Mouse (Mus musculus) forebrain, postnatal 0 days (tissue): ENCODE data around the gene Lipo3. TPM values are rescaled to one million over a fixed set of nuclear protein-coding genes. Genes with fewer than 3 reads are reported as not detected.
A peak's percentile ranks its signal among the peaks of the same experiment; 100 is the strongest.
"Not testable (repeated sequence)": the region's sequence is repeated elsewhere in the genome, so short reads cannot be mapped to it uniquely, and the experiment has no call there.

ENCODE experiments used
- ATAC-seq: fragments of 200-750 bp; cut with Nextera tagmentation; 2 replicates; pipeline ENCODE4 v1.8.0; 2017; ENCODE audit warnings: mild to moderate bottlenecking, moderate library complexity
- DNase-seq: peaks from one replicate; pipeline ENCODE4 v3.0.0-alpha.2; 2015
- H3K27ac ChIP-seq: fragments of 300-500 bp; sonication (generic); 2 replicates; pipeline ENCODE4 v1.5.1; 2014; ENCODE audit warnings: low read depth, mild to moderate bottlenecking, antibody characterized with exemption, low read length, moderate library complexity, mixed read lengths
- H3K27me3 ChIP-seq: fragments of 300-500 bp; sonication (generic); 2 replicates; pipeline ENCODE4 v1.6.1; 2014; ENCODE audit warnings: mild to moderate bottlenecking, low read length, mixed read lengths; ENCODE audit not compliant: insufficient read depth
- H3K36me3 ChIP-seq: fragments of 300-500 bp; sonication (generic); 2 replicates; pipeline ENCODE4 v1.6.1; 2014; ENCODE audit warnings: mild to moderate bottlenecking, moderate library complexity; ENCODE audit not compliant: insufficient read depth
- H3K4me1 ChIP-seq: fragments of 300-500 bp; sonication (generic); 2 replicates; pipeline ENCODE4 v1.6.1; 2014; ENCODE audit warnings: antibody characterized with exemption; ENCODE audit not compliant: insufficient read depth
- H3K4me2 ChIP-seq: fragments of 300-500 bp; sonication (generic); 2 replicates; pipeline ENCODE4 v1.6.1; 2014; ENCODE audit warnings: low read depth, mild to moderate bottlenecking, moderate library complexity
- H3K4me3 ChIP-seq: fragments of 300-500 bp; sonication (generic); 2 replicates; pipeline ENCODE4 v1.5.1; 2014; ENCODE audit warnings: low read depth, low read length, mixed read lengths
- H3K9ac ChIP-seq: fragments of 300-500 bp; sonication (generic); 2 replicates; pipeline ENCODE4 v1.6.1; 2014; ENCODE audit warnings: mild to moderate bottlenecking
- H3K9me3 ChIP-seq: fragments of 300-500 bp; sonication (generic); 2 replicates; pipeline ENCODE4 v1.6.1; 2016; ENCODE audit warnings: low read length
- CTCF ChIP-seq: sonication (generic); IDR thresholded peaks from 2 replicates; pipeline ENCODE4 v1.5.1; 2016; ENCODE audit warnings: antibody characterized with exemption, control low read depth, low read depth
- WGBS: fragments of 180-500 bp; shearing (Covaris S2); extraction: QIAGEN DNeasy Blood & Tissue Kit; methylation state at CpG from one replicate; pipeline ENCODE4 v1.1.7; 2014; 5-methylcytosine and 5-hydroxymethylcytosine counted together
- polyA plus RNA-seq: library from polyadenylated mRNA; unstranded; fragments of >200 nt; fragmentation: Nextera tagmentation; extraction: Ambion mirVana; gene quantifications from 2 replicates; pipeline ENCODE4 v1.2.1, GENCODE M21; 2015
- total RNA-seq: library from RNA; depleted of rRNA; stranded (reverse); fragments of >200 nt; gene quantifications from 2 replicates; pipeline ENCODE4 v1.2.3, GENCODE M21; 2014; rRNA removed

Gene Lipo3
- 9.5 and 15.8 TPM in 2 replicates for total RNA-seq
- polyA plus RNA-seq: 10.8 and 13.6 TPM in 2 replicates

- DNase-seq (peak; percentile 5), ATAC-seq (peak; percentile 94)
- not testable (repeated sequence) for H3K9ac ChIP-seq, H3K27me3 ChIP-seq, H3K36me3 ChIP-seq, H3K9me3 ChIP-seq, H3K4me3 ChIP-seq, H3K27ac ChIP-seq, H3K4me1 ChIP-seq
- 39% methylated on average over 13 of the region's 41 CpGs for WGBS
- H3K4me2 ChIP-seq: peak within 1 kb of the TSS; percentile 37
Observed at GRCm38 (mm10) chr19:33761287-33762086, at the start of gene Lipo3. Gene Lipo3, minus strand, starts transcription at chr19:33761951.

GRCm38 (mm10) chr19:33787359-33787758 lies 25.6 kb upstream of the Lipo3 start, which contains the start of gene Lipo1:
Gene Lipo1, minus strand, starts transcription at chr19:33787459.
- not testable (repeated sequence) for H3K9ac ChIP-seq, H3K4me2 ChIP-seq, H3K4me3 ChIP-seq, DNase-seq, H3K4me1 ChIP-seq, H3K27ac ChIP-seq, H3K9me3 ChIP-seq, ATAC-seq, H3K36me3 ChIP-seq, H3K27me3 ChIP-seq

GRCm38 (mm10) chr19:33786576-33787277 lies 25.0 kb upstream of the Lipo3 start:
- Histone ChIP-seq H3K9ac (no peak overlapping the region), H3K36me3 (no peaks in the 10 kb centered on the region), H3K4me2 (no peak overlapping the region), H3K4me1 (no peaks in the 10 kb centered on the region), H3K9me3 (no peaks in the 10 kb centered on the region), H3K27ac (no peak overlapping the region), H3K27me3 (no peaks in the 10 kb centered on the region), H3K4me3 (no peak overlapping the region)
- no peak for TF ChIP-seq CTCF
- no peak for DNase-seq
- WGBS: 91% methylated on average over 12 of the region's 12 CpGs
- ATAC-seq: no peak

- not testable (repeated sequence) for H3K27ac ChIP-seq, H3K27me3 ChIP-seq, DNase-seq, H3K4me1 ChIP-seq, H3K4me2 ChIP-seq, H3K4me3 ChIP-seq, H3K36me3 ChIP-seq, ATAC-seq, H3K9me3 ChIP-seq, H3K9ac ChIP-seq
- 95% methylated on average over 1 of the region's 1 CpGs for WGBS
Observed at GRCm38 (mm10) chr19:33751259-33751658, 10.5 kb downstream of the Lipo3 start, which contains the start of gene Lipo2. Gene Lipo2, minus strand, starts transcription at chr19:33751359.

- not testable (repeated sequence) for DNase-seq, H3K27ac ChIP-seq, H3K4me3 ChIP-seq, H3K9ac ChIP-seq, H3K36me3 ChIP-seq, H3K4me2 ChIP-seq, ATAC-seq, H3K9me3 ChIP-seq, H3K27me3 ChIP-seq, H3K4me1 ChIP-seq
Observed at GRCm38 (mm10) chr19:33625152-33625551, 136.6 kb downstream of the Lipo3 start, which contains the start of gene Gm8978. Gene Gm8978, minus strand, starts transcription at chr19:33625252.

- ATAC-seq (peak; percentile 99), DNase-seq (peak; percentile 82)
- Histone ChIP-seq H3K4me2 (peak overlapping the region; percentile 50), H3K27ac (0 out of 2 replicates have a peak overlapping the region, but pooled peaks have one; percentile 45), H3K4me3 (peak overlapping the region; percentile 33), H3K9ac (peak overlapping the region; percentile 58)
- not testable (repeated sequence) for H3K9me3 ChIP-seq, H3K36me3 ChIP-seq, H3K4me1 ChIP-seq, H3K27me3 ChIP-seq
- 3% methylated on average over 10 of the region's 38 CpGs for WGBS
Observed at GRCm38 (mm10) chr19:33589626-33590302, 172.0 kb downstream of the Lipo3 start.

GRCm38 (mm10) chr19:33568551-33568950 lies 193.2 kb downstream of the Lipo3 start:
- not testable (repeated sequence) for H3K9me3 ChIP-seq, ATAC-seq, H3K27ac ChIP-seq, H3K27me3 ChIP-seq, DNase-seq, H3K4me1 ChIP-seq, H3K9ac ChIP-seq, H3K36me3 ChIP-seq, H3K4me2 ChIP-seq, H3K4me3 ChIP-seq
- 86% methylated on average over 5 of the region's 5 CpGs for WGBS
